Mouse (Mus musculus): ENCODE results near the gene Sppl2c. TPM values are rescaled to one million over a fixed set of nuclear protein-coding genes. Genes with fewer than 3 reads are reported as not detected.

Sppl2c gene
- total and polyA plus RNA-seq, 3 experiments: not detected

DNA sequence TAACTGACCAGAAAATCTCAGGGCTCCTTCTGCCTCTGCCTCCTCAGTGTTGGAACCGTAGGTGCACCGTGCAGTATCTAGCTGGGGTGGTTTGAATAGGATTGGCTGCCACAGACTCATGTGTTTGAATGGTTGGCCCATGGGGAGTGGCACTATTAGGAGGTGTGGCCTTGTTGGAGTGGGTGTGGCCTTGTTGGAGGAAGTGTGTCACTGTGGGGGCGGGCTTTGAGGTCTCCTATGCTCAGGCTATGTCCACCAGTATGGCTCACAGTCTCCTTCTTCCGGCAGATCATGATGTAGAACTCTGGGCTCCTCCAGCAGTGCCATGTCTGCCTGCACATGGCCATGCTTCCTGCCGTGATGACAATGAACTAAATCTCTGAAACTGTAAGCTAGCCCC lies 35.6 kb downstream of the Sppl2c start:
- Histone ChIP-seq H3K27me3 (ENCODE audit: control insufficient read depth in 1 of 2, insufficient read depth in 2 of 2, low read length in 2 of 2) (peaks cover 2 to 8% of the 10 kb centered on the region in 2 experiments; a peak in 2 of 4 replicates), H3K4me1 (ENCODE audit: control insufficient read depth in 1 of 2, insufficient read depth in 2 of 2, low read length in 2 of 2) (no peaks in the 10 kb centered on the region), H3K4me3 (ENCODE audit: control insufficient read depth in 1 of 2, insufficient read depth in 1 of 2, low read depth in 2 of 2, low read length in 2 of 2) (no peak overlapping the region), H3K9me3 (replicated peaks; ENCODE audit: insufficient read depth, low read length) (no peaks in the 10 kb centered on the region), H3K36me3 (ENCODE audit: control insufficient read depth in 1 of 2, insufficient read depth in 2 of 2, low read length in 2 of 2) (no peaks in the 10 kb centered on the region), H3K79me2 (ENCODE audit: control insufficient read depth, insufficient read depth, low read length, poor library complexity) (no peaks in the 10 kb centered on the region), H3K27ac (ENCODE audit: control insufficient read depth, low read depth, low read length) (no peak overlapping the region), H3K9ac (ENCODE audit: control insufficient read depth, low read depth, low read length, poor library complexity, severe bottlenecking) (no peak overlapping the region)
- no peak for TF ChIP-seq UBTF (IDR thresholded peaks at IDR 0.05; ENCODE audit: borderline replicate concordance, insufficient read depth, low read depth, low read length)
- no peak for TF ChIP-seq NRF1 (IDR thresholded peaks at IDR 0.05; ENCODE audit: insufficient read depth, low read depth, low read length, poor library complexity, severe bottlenecking)
- TF ChIP-seq EP300 (IDR thresholded peaks at IDR 0.05; ENCODE audit: low read depth in 1 of 2, low read length in 2 of 2): no peak
- TF ChIP-seq POLR2AphosphoS2 (IDR thresholded peaks at IDR 0.05; ENCODE audit: low read length): no peak
- no peak for TF ChIP-seq MAFK (IDR thresholded peaks at IDR 0.05; ENCODE audit: borderline replicate concordance, low read depth, low read length)
- no peak for TF ChIP-seq MXI1 (IDR thresholded peaks at IDR 0.05; ENCODE audit: low read depth, low read length)
- no peak for TF ChIP-seq MAX (IDR thresholded peaks at IDR 0.05; ENCODE audit: low read length)
- TF ChIP-seq TAL1 (IDR thresholded peaks at IDR 0.05; ENCODE audit: low read length): no peak
- no peak for TF ChIP-seq NELFE (IDR thresholded peaks at IDR 0.05; ENCODE audit: low read depth, low read length)
- TF ChIP-seq SMC3 (IDR thresholded peaks at IDR 0.05; ENCODE audit: low read depth, low read length): no peak
- no peak for TF ChIP-seq MAZ (IDR thresholded peaks at IDR 0.05; ENCODE audit: low read depth, low read length)
- no peak for TF ChIP-seq USF2 (IDR thresholded peaks at IDR 0.05; ENCODE audit: borderline replicate concordance in 1 of 2, insufficient read depth in 1 of 2, low read depth in 1 of 2, low read length in 2 of 2)
- TF ChIP-seq USF1 (IDR thresholded peaks at IDR 0.05; ENCODE audit: low read depth, low read length): no peak
- no peak for DNase-seq (ENCODE audit: low read depth, low spot score)

DNA sequence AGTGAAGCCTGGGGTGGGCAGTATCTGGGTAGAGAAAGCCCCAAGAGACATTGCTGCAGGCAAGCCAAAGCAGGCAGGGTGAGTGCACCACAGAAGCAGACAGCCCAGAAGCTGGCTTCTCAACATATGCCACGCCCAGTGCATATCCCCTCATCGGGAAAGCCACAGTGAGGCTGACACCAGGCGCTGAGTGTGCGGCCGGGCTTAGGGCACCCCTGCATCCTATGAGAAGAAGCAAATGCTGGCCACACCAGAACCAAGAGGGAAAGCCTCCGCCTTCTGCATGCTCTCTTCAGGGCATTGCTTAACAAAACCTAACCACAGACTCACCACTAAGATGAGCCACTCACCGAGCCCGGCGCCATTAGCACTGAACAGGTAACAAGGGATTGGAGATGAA lies 37.2 kb downstream of the Sppl2c start:
- DNase-seq (ENCODE audit: low read depth, low spot score): no peak
- Histone ChIP-seq H3K4me1 (ENCODE audit: control insufficient read depth in 1 of 2, insufficient read depth in 2 of 2, low read length in 2 of 2) (no peaks in the 10 kb centered on the region), H3K27me3 (ENCODE audit: control insufficient read depth in 1 of 2, insufficient read depth in 2 of 2, low read length in 2 of 2) (peaks cover 2 to 8% of the 10 kb centered on the region in 2 experiments; a peak in 2 of 4 replicates), H3K4me3 (ENCODE audit: control insufficient read depth in 1 of 2, insufficient read depth in 1 of 2, low read depth in 2 of 2, low read length in 2 of 2) (no peak overlapping the region), H3K9ac (ENCODE audit: control insufficient read depth, low read depth, low read length, poor library complexity, severe bottlenecking) (no peak overlapping the region), H3K36me3 (ENCODE audit: control insufficient read depth in 1 of 2, insufficient read depth in 2 of 2, low read length in 2 of 2) (no peaks in the 10 kb centered on the region), H3K79me2 (ENCODE audit: control insufficient read depth, insufficient read depth, low read length, poor library complexity) (no peaks in the 10 kb centered on the region), H3K9me3 (replicated peaks; ENCODE audit: insufficient read depth, low read length) (no peaks in the 10 kb centered on the region), H3K27ac (ENCODE audit: control insufficient read depth, low read depth, low read length) (no peak overlapping the region)
- TF ChIP-seq ZNF384 (IDR thresholded peaks at IDR 0.05; ENCODE audit: low read depth, low read length) (no peak), MEF2A (IDR thresholded peaks at IDR 0.05; ENCODE audit: extremely low read depth, insufficient replicate concordance, low read depth, low read length, poor library complexity, severe bottlenecking) (no peak), EP300 (IDR thresholded peaks at IDR 0.05; ENCODE audit: low read depth in 1 of 2, low read length in 2 of 2) (no peak), MXI1 (IDR thresholded peaks at IDR 0.05; ENCODE audit: low read depth, low read length) (no peak), ZMIZ1 (IDR thresholded peaks at IDR 0.05; ENCODE audit: low read depth, low read length) (no peak), POLR2AphosphoS2 (IDR thresholded peaks at IDR 0.05; ENCODE audit: low read length) (no peak), USF2 (IDR thresholded peaks at IDR 0.05; ENCODE audit: borderline replicate concordance in 1 of 2, insufficient read depth in 1 of 2, low read depth in 1 of 2, low read length in 2 of 2) (no peak)

Data from MEL (cell line).